Mouse (Mus musculus) liver, adult 2 months (tissue): ENCODE data around the gene Ehf. TPM values are rescaled to one million over a fixed set of nuclear protein-coding genes. Genes with fewer than 3 reads are reported as not detected.

Source experiments
- DNase-seq: peaks from one replicate; pipeline ENCODE4 v3.0.0-alpha.2; 2011; ENCODE audit warnings: low read depth, low spot score; ENCODE audit errors: extremely low read depth
- H3K27ac ChIP-seq: fragments of 200-500 bp; replicated peaks from 2 replicates; pipeline ENCODE4 v1.5.1; 2012; ENCODE audit warnings: low read depth, mild to moderate bottlenecking, control low read depth, inconsistent platforms, low read length; ENCODE audit not compliant: insufficient read depth
- H3K27me3 ChIP-seq: fragments of 200-500 bp; 2 replicates; pipeline ENCODE4 v1.6.1; 2012; ENCODE audit warnings: mild to moderate bottlenecking, moderate library complexity, low read length, inconsistent platforms; ENCODE audit not compliant: control insufficient read depth, insufficient read depth
- H3K36me3 ChIP-seq: fragments of 200-500 bp; 2 replicates; pipeline ENCODE4 v1.6.1; 2012; ENCODE audit warnings: low read length, inconsistent platforms; ENCODE audit not compliant: control insufficient read depth, insufficient read depth
- H3K4me1 ChIP-seq: fragments of 200-500 bp; 2 replicates; pipeline ENCODE4 v1.6.1; 2011; ENCODE audit warnings: low read length; ENCODE audit not compliant: control insufficient read depth, insufficient read depth
- H3K4me3 ChIP-seq: fragments of 200-500 bp; 2 replicates; pipeline ENCODE4 v1.5.1; 2011; ENCODE audit warnings: low read depth, mild to moderate bottlenecking, control low read depth, low read length, moderate library complexity; ENCODE audit not compliant: insufficient read depth
- H3K79me2 ChIP-seq: fragments of 200-500 bp; 2 replicates; pipeline ENCODE4 v1.6.1; 2012; ENCODE audit warnings: inconsistent platforms, mild to moderate bottlenecking, low read length, moderate library complexity; ENCODE audit not compliant: control insufficient read depth, insufficient read depth
- H3K9ac ChIP-seq: fragments of 200-500 bp; 2 replicates; pipeline ENCODE4 v1.6.1; 2012; ENCODE audit warnings: low read depth, mild to moderate bottlenecking, control low read depth, inconsistent platforms, low read length
- CTCF ChIP-seq: fragments of 200-500 bp; IDR thresholded peaks from 2 replicates; pipeline ENCODE4 v1.5.1; 2011; ENCODE audit warnings: low read depth, low read length, control low read depth
- POLR2A ChIP-seq: fragments of 200-500 bp; IDR thresholded peaks from 2 replicates; pipeline ENCODE4 v1.6.1; 2011; ENCODE audit warnings: low read length, control low read depth; ENCODE audit not compliant: insufficient read depth; ENCODE audit errors: extremely low read depth
- whole genome bisulfite sequencing: fragments of 180-500 bp; shearing (Covaris S2); methylation state at CpG from one replicate; pipeline ENCODE4 v1.1.7; 2018; 5-methylcytosine and 5-hydroxymethylcytosine counted together
- polyA plus RNA-seq: library from polyadenylated mRNA; depleted of rRNA; stranded (reverse); fragments of >200 nt; gene quantifications from 2 replicates; pipeline ENCODE4 v1.2.3, GENCODE M21; 2012
- total RNA-seq: library from RNA; depleted of rRNA; stranded (reverse); fragments of >200 nt; gene quantifications from 2 replicates; pipeline ENCODE4 v1.2.3, GENCODE M21; 2014

Gene Ehf
- total and polyA plus RNA-seq, 2 experiments: 0.49 to 0.74 TPM

DNA sequence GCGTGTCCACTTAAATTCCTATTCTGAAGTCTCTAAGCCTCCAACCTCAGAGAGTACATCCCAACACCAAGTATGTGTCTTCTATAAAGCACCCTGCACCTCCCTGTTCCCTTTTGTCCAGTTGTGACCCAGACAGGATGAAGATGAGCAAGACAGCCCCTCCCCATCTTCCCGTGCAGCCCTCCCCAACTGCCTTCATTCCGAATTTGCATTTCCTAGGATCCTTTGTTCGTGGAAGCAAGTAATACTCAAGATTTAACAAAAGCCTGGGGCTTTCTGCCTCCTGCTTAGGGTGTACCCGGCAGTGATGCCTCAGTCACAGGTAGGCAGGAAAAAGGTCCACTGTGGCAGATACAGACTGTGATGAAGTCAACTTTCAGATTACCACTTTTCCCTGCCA lies 7.6 kb upstream of the Ehf start:
- Histone ChIP-seq H3K27me3 (no peaks in the 10 kb centered on the region), H3K4me3 (no peak overlapping the region), H3K4me1 (no peaks in the 10 kb centered on the region), H3K79me2 (no peaks in the 10 kb centered on the region), H3K9ac (no peak overlapping the region), H3K36me3 (no peaks in the 10 kb centered on the region), H3K27ac (no peak overlapping the region)
- WGBS: 62% methylated on average over 5 of the region's 5 CpGs
- no peak for DNase-seq
- TF ChIP-seq CTCF: no peak
- no peak for TF ChIP-seq POLR2A

DNA sequence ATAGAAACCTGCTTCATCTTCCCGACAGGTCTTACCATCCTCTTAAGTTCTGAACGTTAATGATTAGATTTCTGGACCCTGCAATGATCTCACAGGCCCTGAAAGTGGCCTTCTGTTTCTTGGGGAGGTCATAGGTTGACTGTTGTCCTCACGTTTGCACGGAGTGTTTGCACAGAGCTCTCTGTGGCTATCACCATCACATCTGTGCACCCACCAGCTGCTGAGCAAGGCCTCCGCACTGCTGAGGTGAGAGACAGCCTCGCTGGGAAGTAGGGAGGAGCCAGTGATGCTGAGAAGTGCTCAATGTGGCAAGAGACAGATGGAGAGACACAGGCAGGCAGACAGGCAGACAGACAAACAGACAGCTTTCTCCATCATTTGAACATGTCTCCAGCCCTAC lies 3.6 kb upstream of the Ehf start:
- Histone ChIP-seq H3K4me3 (no peak overlapping the region), H3K9ac (no peak overlapping the region), H3K27ac (no peak overlapping the region), H3K4me1 (no peaks in the 10 kb centered on the region), H3K79me2 (no peaks in the 10 kb centered on the region), H3K36me3 (no peaks in the 10 kb centered on the region), H3K27me3 (peaks cover 3% of the 10 kb centered on the region; the same call in 1 of the 2 replicates)
- WGBS: 32% methylated on average over 6 of the region's 6 CpGs
- no peak for DNase-seq
- no peak for TF ChIP-seq CTCF
- TF ChIP-seq POLR2A: no peak

DNA sequence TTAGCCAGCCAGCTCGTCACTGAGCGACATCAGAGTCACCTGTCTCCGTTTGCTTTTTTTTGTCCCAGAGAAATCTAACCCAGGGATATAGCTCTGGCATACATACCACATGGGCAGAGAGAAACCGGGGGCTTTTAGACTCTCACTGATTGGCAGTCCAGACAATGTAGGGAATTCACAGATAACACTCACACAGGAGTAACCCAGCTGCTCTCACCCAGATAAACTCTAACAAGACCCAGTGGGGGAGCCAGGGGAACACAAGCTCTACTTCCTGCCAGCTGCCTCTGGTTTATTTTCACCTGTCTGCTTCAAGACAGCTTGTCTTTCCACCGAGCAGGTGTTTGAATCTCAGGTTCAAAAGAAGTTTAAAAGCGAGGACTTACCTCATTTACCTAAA lies 409 bp downstream of the Ehf start:
- DNase-seq: no peak
- Histone ChIP-seq H3K27ac (no peak overlapping the region), H3K4me1 (no peaks in the 10 kb centered on the region), H3K9ac (no peak overlapping the region), H3K79me2 (no peaks in the 10 kb centered on the region), H3K36me3 (no peaks in the 10 kb centered on the region), H3K4me3 (no peak overlapping the region), H3K27me3 (peaks cover 3% of the 10 kb centered on the region; the same call in 1 of the 2 replicates)
- 44% methylated on average over 6 of the region's 6 CpGs for WGBS
- TF ChIP-seq CTCF: no peak
- no peak for TF ChIP-seq POLR2A

DNA sequence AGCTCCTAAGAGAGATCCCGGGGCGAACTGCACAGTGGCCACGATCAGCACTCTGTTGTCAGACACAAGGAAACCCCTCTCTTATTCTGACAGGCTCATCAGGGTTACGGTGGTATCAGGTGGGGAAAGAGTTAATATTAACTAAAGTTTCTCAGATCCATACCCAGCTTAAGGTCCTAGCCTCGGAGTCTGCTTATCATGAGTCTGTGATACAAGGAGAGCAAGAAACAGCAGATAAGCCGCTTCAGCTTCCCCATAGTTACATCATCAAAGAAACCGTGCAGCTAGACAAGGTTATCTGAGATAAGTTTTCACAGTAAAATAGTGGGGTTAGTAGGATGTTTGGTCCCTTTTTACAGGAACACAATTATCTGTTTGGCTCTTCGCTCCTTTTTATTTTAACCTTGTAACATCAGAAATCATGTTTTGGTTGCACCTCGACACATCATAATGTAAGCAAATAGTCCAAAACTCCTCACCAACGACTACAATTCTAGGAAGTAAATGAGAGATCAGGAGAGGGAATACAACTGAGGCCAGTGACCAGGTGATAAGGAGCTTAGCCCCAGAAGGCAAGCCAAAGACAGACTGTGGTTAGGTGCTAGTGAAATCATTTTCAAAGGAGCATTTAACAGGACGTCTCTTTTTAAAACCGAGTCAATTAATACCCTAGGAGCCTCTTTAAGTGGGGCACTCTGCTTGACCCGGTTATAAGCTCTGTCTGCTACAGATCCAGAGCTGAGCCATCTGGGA lies 4.2 kb downstream of the Ehf start:
- H3K4me3 ChIP-seq: no peak overlapping the region
- TF ChIP-seq POLR2A (no peak), CTCF (no peak)
- no peak overlapping the region for H3K9ac ChIP-seq
- 23% methylated on average over 13 of the region's 13 CpGs for WGBS
- DNase-seq: no peak
- no peak overlapping the region for H3K27ac ChIP-seq
- H3K79me2 ChIP-seq: no peaks in the 10 kb centered on the region
- H3K27me3 ChIP-seq: peaks cover 7% of the 10 kb centered on the region; the same call in 1 of the 2 replicates
- H3K4me1 ChIP-seq: no peaks in the 10 kb centered on the region
- H3K36me3 ChIP-seq: no peaks in the 10 kb centered on the region

DNA sequence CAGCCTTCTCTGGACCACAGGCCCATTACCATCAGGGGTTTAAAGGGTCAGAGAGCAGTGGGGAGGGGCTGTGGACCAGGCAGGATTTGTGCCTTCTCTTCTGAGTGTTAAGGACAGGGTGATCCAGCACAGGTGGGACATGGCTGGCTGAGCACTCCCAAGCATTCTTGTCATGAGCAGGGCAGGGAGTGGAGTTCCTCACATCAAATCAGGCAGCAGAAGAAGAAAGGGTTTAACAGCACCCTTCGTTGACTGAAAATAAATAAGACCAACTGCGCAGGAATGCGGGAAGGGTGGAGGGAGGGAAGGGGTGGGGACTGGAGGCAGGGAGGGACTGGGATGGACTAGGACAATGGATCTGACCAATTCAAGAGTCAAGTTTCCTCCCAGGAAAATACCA lies 8.6 kb downstream of the Ehf start:
- no peak for TF ChIP-seq POLR2A
- no peak for TF ChIP-seq CTCF
- Histone ChIP-seq H3K27ac (no peak overlapping the region), H3K4me1 (0 out of 2 replicates have a peak, but pooled peaks cover 1% of the 10 kb centered on the region), H3K4me3 (no peak overlapping the region), H3K9ac (no peak overlapping the region), H3K79me2 (no peaks in the 10 kb centered on the region), H3K27me3 (0 out of 2 replicates have a peak, but pooled peaks cover 3% of the 10 kb centered on the region), H3K36me3 (no peaks in the 10 kb centered on the region)
- no peak for DNase-seq
- WGBS: 53% methylated on average over 3 of the region's 3 CpGs

DNA sequence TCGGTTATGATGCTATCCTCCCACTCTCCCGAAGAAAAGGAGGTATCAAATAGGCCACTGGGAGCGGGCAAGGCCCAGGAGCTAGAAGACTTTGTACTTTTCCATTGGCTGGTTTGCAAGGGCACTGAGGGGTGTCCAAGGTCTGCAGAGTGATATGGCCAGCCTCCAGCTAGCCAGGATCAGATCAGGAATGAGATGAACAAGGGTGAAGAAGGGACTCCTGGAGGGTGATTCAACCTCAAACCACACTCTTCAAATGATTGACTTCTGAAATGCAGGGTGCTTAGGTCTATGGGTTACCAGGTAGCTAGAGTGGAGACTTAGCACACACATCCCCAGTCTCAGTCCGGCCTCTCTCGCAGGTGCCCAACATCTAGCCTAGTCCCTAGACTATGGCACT lies 9.3 kb downstream of the Ehf start:
- H3K9ac ChIP-seq: no peak overlapping the region
- no peak overlapping the region for H3K4me3 ChIP-seq
- 56% methylated on average over 5 of the region's 5 CpGs for WGBS
- H3K27me3 ChIP-seq: 0 out of 2 replicates have a peak, but pooled peaks cover 3% of the 10 kb centered on the region
- TF ChIP-seq POLR2A: no peak
- no peak for TF ChIP-seq CTCF
- DNase-seq: peak; percentile 79
- no peak overlapping the region for H3K27ac ChIP-seq
- 0 out of 2 replicates have a peak, but pooled peaks cover 1% of the 10 kb centered on the region for H3K4me1 ChIP-seq
- H3K36me3 ChIP-seq: no peaks in the 10 kb centered on the region
- no peaks in the 10 kb centered on the region for H3K79me2 ChIP-seq
